Comparison of ENCODE assay signal across 14 mouse cellular contexts in the genomic region with DNA sequence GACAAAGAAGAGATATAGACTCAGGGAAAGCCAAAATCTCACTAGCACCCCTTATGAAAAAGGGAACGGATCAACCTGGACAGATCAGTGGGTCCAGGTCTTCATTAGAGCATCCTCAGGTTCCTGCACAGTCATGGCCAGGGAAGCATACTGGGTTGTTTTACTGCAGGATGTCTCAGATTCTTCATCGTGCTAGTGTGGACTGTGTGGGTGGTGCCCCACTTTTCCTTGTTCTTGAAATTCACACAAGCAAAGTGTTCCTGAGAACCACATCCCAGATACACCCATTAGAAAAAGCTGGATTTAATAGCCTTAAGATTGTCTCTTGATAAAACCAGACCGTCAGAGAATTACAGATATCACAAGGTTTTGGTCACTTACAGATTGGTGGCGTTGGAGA.
DNase-seq lines count a peak whose midpoint lies in the region.
"Had no signal": no experiment of that assay in that cellular context is flagged by ENCODE, and none has a peak within 500 bp of the region (broad histone marks: within the 10 kb centered on the region; RNA-seq: fewer than 3 reads in every experiment).

No protein-coding gene starts in this region.

- intact Hi-C loops in left cerebral cortex, postnatal 4 days (cut with DNase I): no loop called here
- intact Hi-C loops in left cerebral cortex, postnatal 25 days (cut with DNase I): loop anchor here (2.0 kb wide), 1 partner anchor 75 kb away; no protein-coding TSS in a partner anchor

- DNase-seq in left cerebral cortex, adult 11 months (ENCODE audit: low spot score): peak; percentile 46
- no peak for DNase-seq in left cerebral cortex, postnatal 4 days
- peak; percentile 43 to 73 for DNase-seq in right cerebral cortex, postnatal 36 days (ENCODE audit: low spot score in 2 of 2)
- DNase-seq in right cerebral cortex, postnatal 14 days: no peak
- DNase-seq in left cerebral cortex, postnatal 25 days (ENCODE audit: low spot score in 2 of 2): peak; percentile 49 to 84
- DNase-seq in kidney, postnatal 36 days: no peak
- DNase-seq: adrenal gland, postnatal 14 days; cerebellum, adult 18-20 months; cerebellum, adult 9-11 months; cerebellum, postnatal 36 days; embryo, embryonic 11 days; gastrocnemius, adult 2 months; gastrocnemius, postnatal 25 days; heart, postnatal 36 days had no signal

Comparison
In these comparisons a context has a peak if more than half of its experiments do, and no peak if none do; other contexts are left out.
1. DNase-seq: peak in left cerebral cortex, adult 11 months (single experiment), right cerebral cortex, postnatal 36 days (2 of 2) and left cerebral cortex, postnatal 25 days (2 of 2); none in left cerebral cortex, postnatal 4 days (single experiment), right cerebral cortex, postnatal 14 days (single experiment) and kidney, postnatal 36 days (0 of 2).